Mouse (Mus musculus) stomach, embryonic 15.5 days (tissue): ENCODE data around the gene Ablim1. TPM values are rescaled to one million over a fixed set of nuclear protein-coding genes. Genes with fewer than 3 reads are reported as not detected.
A peak's percentile ranks its signal among the peaks of the same experiment; 100 is the strongest.

Experiments used
- ATAC-seq: fragments of 200-750 bp; cut with Nextera tagmentation; 2 replicates; pipeline ENCODE4 v1.8.0; 2017; ENCODE audit warnings: low read depth, moderate number of reproducible peaks, moderate TSS enrichment; ENCODE audit not compliant: insufficient read depth, low FRiP score
- H3K27ac ChIP-seq: fragments of 300-500 bp; sonication (generic); 2 replicates; pipeline ENCODE4 v1.5.1; 2015; ENCODE audit warnings: mild to moderate bottlenecking, inconsistent platforms
- H3K27me3 ChIP-seq: fragments of 300-500 bp; sonication (generic); replicated peaks from 2 replicates; pipeline ENCODE4 v1.6.1; 2015; ENCODE audit warnings: inconsistent platforms
- H3K36me3 ChIP-seq: fragments of 300-500 bp; sonication (generic); 2 replicates; pipeline ENCODE4 v1.6.1; 2015; ENCODE audit warnings: inconsistent platforms
- H3K4me1 ChIP-seq: fragments of 300-500 bp; sonication (generic); 2 replicates; pipeline ENCODE4 v1.6.1; 2015; ENCODE audit warnings: inconsistent platforms
- H3K4me2 ChIP-seq: fragments of 300-500 bp; sonication (generic); 2 replicates; pipeline ENCODE4 v1.6.1; 2015; ENCODE audit warnings: mild to moderate bottlenecking, inconsistent platforms
- H3K4me3 ChIP-seq: fragments of 300-500 bp; sonication (generic); replicated peaks from 2 replicates; pipeline ENCODE4 v1.5.1; 2015; ENCODE audit warnings: inconsistent platforms
- H3K9ac ChIP-seq: fragments of 300-500 bp; sonication (generic); 2 replicates; pipeline ENCODE4 v1.6.1; 2015; ENCODE audit warnings: inconsistent platforms
- H3K9me3 ChIP-seq: fragments of 300-500 bp; sonication (generic); 2 replicates; pipeline ENCODE4 v1.6.1; 2016; ENCODE audit warnings: inconsistent platforms
- WGBS: fragments of 180-500 bp; shearing (Covaris S2); methylation state at CpG from one replicate; pipeline ENCODE4 v1.1.7; 2015; 5-methylcytosine and 5-hydroxymethylcytosine counted together
- polyA plus RNA-seq: library from polyadenylated mRNA; unstranded; fragments of >200 nt; fragmentation: Nextera tagmentation; extraction: Ambion mirVana; gene quantifications from 2 replicates; pipeline ENCODE4 v1.2.1, GENCODE M21; 2015

Gene Ablim1
- polyA plus RNA-seq, 1 experiment from 2014 or later, result 41.2 TPM

- 53% methylated on average over 5 of the region's 5 CpGs for WGBS
- no peak overlapping the region for H3K4me2 ChIP-seq
- H3K27me3 ChIP-seq, result no peaks in the 10 kb centered on the region
- H3K4me3 ChIP-seq, result no peak overlapping the region
- H3K36me3 ChIP-seq, result no peaks in the 10 kb centered on the region
- no peak for ATAC-seq
- no peaks in the 10 kb centered on the region for H3K9me3 ChIP-seq
- no peak overlapping the region for H3K9ac ChIP-seq
- H3K27ac ChIP-seq, result peak overlapping the region; percentile 74
- peaks cover 25% of the 10 kb centered on the region for H3K4me1 ChIP-seq
Measured at GRCm38 (mm10) chr19:57104171-57104748, 210.5 kb downstream of the Ablim1 start.

GRCm38 (mm10) chr19:57103360-57103958, 211.3 kb downstream of the Ablim1 start:
- Histone ChIP-seq H3K9ac (no peak overlapping the region), H3K36me3 (no peaks in the 10 kb centered on the region), H3K9me3 (no peaks in the 10 kb centered on the region), H3K4me1 (peaks cover 26% of the 10 kb centered on the region), H3K4me2 (no peak overlapping the region), H3K27ac (peak overlapping the region; percentile 74), H3K27me3 (no peaks in the 10 kb centered on the region), H3K4me3 (no peak overlapping the region)
- WGBS, result 35% methylated on average over 4 of the region's 4 CpGs
- ATAC-seq, result no peak

GRCm38 (mm10) chr19:57101986-57102385, 212.7 kb downstream of the Ablim1 start:
- Histone ChIP-seq H3K4me3 (no peak overlapping the region), H3K36me3 (no peaks in the 10 kb centered on the region), H3K27me3 (no peaks in the 10 kb centered on the region), H3K9me3 (no peaks in the 10 kb centered on the region), H3K9ac (no peak overlapping the region), H3K27ac (no peak overlapping the region), H3K4me1 (peaks cover 28% of the 10 kb centered on the region), H3K4me2 (no peak overlapping the region)
- 78% methylated on average over 7 of the region's 7 CpGs for WGBS
- no peak for ATAC-seq

DNA sequence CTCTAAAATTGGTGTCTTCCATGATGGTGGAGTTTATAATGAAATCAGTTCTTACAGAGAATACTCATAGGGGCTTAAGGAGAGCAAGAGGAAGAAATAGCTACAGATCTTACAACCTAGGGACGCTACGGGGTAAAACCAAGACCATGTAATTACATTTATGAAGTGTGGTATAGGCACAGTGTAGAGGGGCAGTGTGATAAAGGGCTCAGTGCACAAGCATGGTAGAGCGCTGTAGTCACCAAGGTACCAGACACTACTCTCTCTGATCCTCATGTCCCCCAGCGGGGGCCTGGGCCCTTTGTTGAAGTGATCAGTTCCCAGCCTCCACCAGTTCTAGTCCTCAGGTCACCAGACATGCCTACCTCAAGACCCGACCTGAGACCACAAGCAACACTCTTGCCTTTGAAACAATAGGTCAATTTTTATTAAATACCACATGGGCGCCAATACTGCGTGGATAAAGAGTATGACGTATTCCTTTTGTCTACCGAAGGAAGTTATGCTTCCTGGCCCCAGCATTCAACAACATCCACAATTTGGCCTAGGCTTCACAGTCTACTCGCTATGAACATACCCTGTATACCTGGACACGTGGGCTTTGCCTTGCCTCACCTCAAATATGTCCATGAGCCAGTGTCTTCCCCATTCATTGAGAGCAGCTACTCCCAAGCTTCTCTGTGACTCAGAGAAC, 213.8 kb downstream of the Ablim1 start:
- Histone ChIP-seq H3K9me3 (no peaks in the 10 kb centered on the region), H3K4me1 (peaks cover 23% of the 10 kb centered on the region), H3K4me2 (no peak overlapping the region), H3K36me3 (no peaks in the 10 kb centered on the region), H3K9ac (no peak overlapping the region), H3K4me3 (no peak overlapping the region), H3K27me3 (no peaks in the 10 kb centered on the region), H3K27ac (no peak overlapping the region)
- ATAC-seq, result no peak
- 91% methylated on average over 11 of the region's 11 CpGs for WGBS

GRCm38 (mm10) chr19:57099986-57100385, 214.7 kb downstream of the Ablim1 start:
- Histone ChIP-seq H3K9me3 (no peaks in the 10 kb centered on the region), H3K4me2 (no peak overlapping the region), H3K4me3 (no peak overlapping the region), H3K36me3 (no peaks in the 10 kb centered on the region), H3K27me3 (no peaks in the 10 kb centered on the region), H3K4me1 (peaks cover 20% of the 10 kb centered on the region), H3K27ac (no peak overlapping the region), H3K9ac (no peak overlapping the region)
- WGBS, result 82% methylated on average over 9 of the region's 9 CpGs
- ATAC-seq, result no peak

DNA sequence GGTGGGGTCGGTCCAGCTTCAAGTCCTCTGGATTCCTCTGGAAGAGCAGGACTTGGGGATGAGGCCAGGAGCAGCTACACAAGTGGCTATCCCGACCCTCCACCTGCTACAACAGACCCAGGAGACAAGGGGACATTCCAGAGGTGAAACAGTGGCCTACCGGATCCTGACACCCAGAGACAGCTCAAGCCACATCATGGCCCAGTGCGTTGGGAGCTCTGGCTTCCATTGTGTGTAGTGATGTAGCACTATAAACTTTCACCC, 215.7 kb downstream of the Ablim1 start:
- peaks cover 15% of the 10 kb centered on the region for H3K4me1 ChIP-seq
- H3K27me3 ChIP-seq, result no peaks in the 10 kb centered on the region
- peak overlapping the region; percentile 65 for H3K27ac ChIP-seq
- H3K4me2 ChIP-seq, result no peak overlapping the region
- ATAC-seq, result no peak
- H3K9ac ChIP-seq, result no peak overlapping the region
- H3K36me3 ChIP-seq, result no peaks in the 10 kb centered on the region
- 74% methylated on average over 4 of the region's 4 CpGs for WGBS
- no peaks in the 10 kb centered on the region for H3K9me3 ChIP-seq
- no peak overlapping the region for H3K4me3 ChIP-seq

- H3K4me3 ChIP-seq, result no peak overlapping the region
- no peaks in the 10 kb centered on the region for H3K9me3 ChIP-seq
- H3K4me2 ChIP-seq, result no peak overlapping the region
- H3K27ac ChIP-seq, result peak overlapping the region; percentile 65
- no peaks in the 10 kb centered on the region for H3K36me3 ChIP-seq
- 43% methylated on average over 14 of the region's 14 CpGs for WGBS
- H3K4me1 ChIP-seq, result peaks cover 14% of the 10 kb centered on the region; the same call in 1 of the 2 replicates
- no peak overlapping the region for H3K9ac ChIP-seq
- peak; percentile 31 for ATAC-seq
- no peaks in the 10 kb centered on the region for H3K27me3 ChIP-seq
Measured at GRCm38 (mm10) chr19:57098241-57099093, 216.3 kb downstream of the Ablim1 start.

DNA sequence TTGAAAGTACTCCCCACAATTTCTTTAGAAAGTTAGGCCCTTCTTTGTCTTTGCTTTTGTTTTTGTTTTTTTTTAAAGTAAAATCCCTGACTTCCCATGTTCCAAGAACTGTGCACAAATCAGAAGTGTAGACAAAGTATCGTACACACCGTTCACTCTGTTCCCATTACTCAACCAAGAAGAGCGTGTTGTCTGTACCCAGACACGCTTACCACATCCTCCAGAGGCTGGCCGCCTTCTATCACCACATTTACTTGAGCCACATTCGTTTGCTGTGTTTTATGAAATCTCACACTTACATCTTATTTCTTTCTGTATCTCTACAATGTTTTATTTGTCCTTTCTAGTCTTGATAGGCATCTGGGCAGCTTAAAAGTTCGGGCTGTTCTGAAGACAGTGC, 219.4 kb downstream of the Ablim1 start:
- 84% methylated on average over 7 of the region's 7 CpGs for WGBS
- H3K27ac ChIP-seq, result no peak overlapping the region
- no peaks in the 10 kb centered on the region for H3K36me3 ChIP-seq
- H3K4me2 ChIP-seq, result no peak overlapping the region
- ATAC-seq, result no peak
- no peaks in the 10 kb centered on the region for H3K9me3 ChIP-seq
- no peak overlapping the region for H3K4me3 ChIP-seq
- no peak overlapping the region for H3K9ac ChIP-seq
- H3K4me1 ChIP-seq, result peaks cover 14% of the 10 kb centered on the region; the same call in 1 of the 2 replicates
- no peaks in the 10 kb centered on the region for H3K27me3 ChIP-seq

DNA sequence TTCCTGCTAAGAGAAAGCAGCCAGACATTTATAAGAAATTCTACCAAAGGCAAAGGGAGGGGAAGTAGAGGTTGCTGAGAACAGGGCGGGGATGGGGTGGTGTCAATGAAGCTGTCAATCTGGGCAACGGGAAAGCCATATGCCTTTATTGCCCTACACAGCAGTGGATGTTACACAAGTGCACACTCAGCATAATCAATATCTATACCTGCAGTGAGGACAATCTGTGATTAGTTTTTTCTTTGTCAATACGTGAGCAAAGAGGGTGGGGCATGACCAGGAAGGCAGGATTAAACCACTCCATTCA, 221.1 kb downstream of the Ablim1 start:
- H3K9ac ChIP-seq, result no peak overlapping the region
- H3K27me3 ChIP-seq, result no peaks in the 10 kb centered on the region
- H3K9me3 ChIP-seq, result no peaks in the 10 kb centered on the region
- 74% methylated on average over 3 of the region's 3 CpGs for WGBS
- no peak overlapping the region for H3K4me3 ChIP-seq
- H3K4me1 ChIP-seq, result 0 out of 2 replicates have a peak, but pooled peaks cover 8% of the 10 kb centered on the region
- ATAC-seq, result no peak
- no peaks in the 10 kb centered on the region for H3K36me3 ChIP-seq
- no peak overlapping the region for H3K4me2 ChIP-seq
- no peak overlapping the region for H3K27ac ChIP-seq

DNA sequence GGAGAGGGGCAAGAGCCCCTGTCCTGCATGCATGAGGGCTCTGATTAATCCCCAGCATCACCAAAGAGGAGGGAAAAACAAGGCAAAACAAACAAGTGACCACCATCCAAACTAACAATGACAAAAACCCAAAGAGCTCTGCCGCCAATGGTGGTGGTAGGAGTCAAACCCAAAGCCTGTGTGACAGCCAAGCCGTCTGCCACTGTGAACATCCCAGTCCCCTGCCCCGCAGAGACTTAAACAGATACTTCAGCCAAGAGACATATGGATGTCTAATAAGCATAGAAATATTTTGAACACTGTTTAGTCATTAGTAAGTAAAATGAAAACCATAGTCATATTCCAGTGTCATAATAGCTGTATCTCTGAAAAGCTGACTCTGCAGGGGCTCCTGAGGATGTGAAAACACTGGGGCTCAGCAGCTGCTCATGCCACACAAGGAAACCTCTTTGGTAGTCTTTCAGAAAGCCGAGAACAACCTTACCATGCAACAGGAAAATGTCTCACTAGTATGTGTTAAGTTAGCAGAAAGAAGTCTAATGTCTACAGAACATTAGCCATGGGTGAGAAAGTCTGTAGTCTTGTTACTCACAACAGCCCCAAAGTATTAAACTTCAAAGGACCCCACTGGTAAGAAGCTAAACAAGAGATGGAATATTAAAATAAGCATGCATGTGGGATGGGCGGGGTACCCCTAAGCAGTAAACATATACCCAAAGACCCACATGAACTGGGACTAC, 221.6 kb downstream of the Ablim1 start:
- H3K4me2 ChIP-seq, result no peak overlapping the region
- 0 out of 2 replicates have a peak, but pooled peaks cover 8% of the 10 kb centered on the region for H3K4me1 ChIP-seq
- no peaks in the 10 kb centered on the region for H3K9me3 ChIP-seq
- H3K9ac ChIP-seq, result no peak overlapping the region
- no peak overlapping the region for H3K4me3 ChIP-seq
- 86% methylated on average over 5 of the region's 5 CpGs for WGBS
- no peaks in the 10 kb centered on the region for H3K36me3 ChIP-seq
- H3K27me3 ChIP-seq, result no peaks in the 10 kb centered on the region
- no peak overlapping the region; the same call in 1 of the 2 replicates for H3K27ac ChIP-seq
- no peak for ATAC-seq

GRCm38 (mm10) chr19:57091278-57091677, 223.4 kb downstream of the Ablim1 start:
- no peak overlapping the region for H3K4me3 ChIP-seq
- H3K27me3 ChIP-seq, result no peaks in the 10 kb centered on the region
- H3K36me3 ChIP-seq, result no peaks in the 10 kb centered on the region
- no peak; the same call in 1 of the 2 replicates for ATAC-seq
- H3K9me3 ChIP-seq, result no peaks in the 10 kb centered on the region
- 73% methylated on average over 7 of the region's 7 CpGs for WGBS
- H3K9ac ChIP-seq, result no peak overlapping the region
- 0 out of 2 replicates have a peak, but pooled peaks cover 5% of the 10 kb centered on the region for H3K4me1 ChIP-seq
- H3K27ac ChIP-seq, result no peak overlapping the region
- H3K4me2 ChIP-seq, result no peak overlapping the region
